Mouse (Mus musculus): ENCODE measurements around the gene Sppl2b. TPM values are rescaled to one million over a fixed set of nuclear protein-coding genes. Genes with fewer than 3 reads are reported as not detected.

The Sppl2b gene
- total and polyA plus RNA-seq, 2 experiments from 2014 or later: 78.6 to 132 TPM

GRCm38 (mm10) chr10:80857386-80857785 lies 2.3 kb downstream of the Sppl2b start:
- H3K27me3 ChIP-seq (ENCODE audit: insufficient read depth, low read length): no peaks in the 10 kb centered on the region
- H3K4me3 ChIP-seq (ENCODE audit: low read depth, low read length): no peak overlapping the region
- no peak for ATAC-seq (ENCODE audit: low FRiP score)
- peaks cover 19% of the 10 kb centered on the region for H3K36me3 ChIP-seq (ENCODE audit: insufficient read depth, low read length)
- DNase-seq (ENCODE audit: low spot score): peak; percentile 53
- no peak overlapping the region; the same call in 1 of the 2 replicates for H3K4me2 ChIP-seq (ENCODE audit: low read depth, low read length, poor library complexity, severe bottlenecking)
- H3K9ac ChIP-seq (replicated peaks; ENCODE audit: low read length, poor library complexity, severe bottlenecking): no peak overlapping the region
- H3K27ac ChIP-seq (ENCODE audit: low read depth, low read length): no peak overlapping the region
- 37% methylated on average over 8 of the region's 8 CpGs for WGBS
- H3K9me3 ChIP-seq (ENCODE audit: low read length): no peaks in the 10 kb centered on the region
- H3K4me1 ChIP-seq (ENCODE audit: insufficient read depth, low read length): peaks cover 19% of the 10 kb centered on the region
- no peak for TF ChIP-seq CTCF (IDR thresholded peaks at IDR 0.05)

GRCm38 (mm10) chr10:80857848-80858247 lies 2.8 kb downstream of the Sppl2b start:
- no peaks in the 10 kb centered on the region for H3K27me3 ChIP-seq (ENCODE audit: insufficient read depth, low read length)
- no peak for TF ChIP-seq CTCF (IDR thresholded peaks at IDR 0.05)
- no peak overlapping the region for H3K4me2 ChIP-seq (ENCODE audit: low read depth, low read length, poor library complexity, severe bottlenecking)
- DNase-seq (ENCODE audit: low spot score) (no peak), ATAC-seq (ENCODE audit: low FRiP score) (no peak)
- peak overlapping the region; percentile 51; the same call in 1 of the 2 replicates for H3K27ac ChIP-seq (ENCODE audit: low read depth, low read length)
- H3K4me3 ChIP-seq (ENCODE audit: low read depth, low read length): no peak overlapping the region
- H3K36me3 ChIP-seq (ENCODE audit: insufficient read depth, low read length): peaks cover 21% of the 10 kb centered on the region
- H3K4me1 ChIP-seq (ENCODE audit: insufficient read depth, low read length): peaks cover 19% of the 10 kb centered on the region
- 70% methylated on average over 3 of the region's 3 CpGs for WGBS
- no peak overlapping the region for H3K9ac ChIP-seq (replicated peaks; ENCODE audit: low read length, poor library complexity, severe bottlenecking)
- H3K9me3 ChIP-seq (ENCODE audit: low read length): no peaks in the 10 kb centered on the region

GRCm38 (mm10) chr10:80858350-80858935 lies 3.4 kb downstream of the Sppl2b start:
- Histone ChIP-seq H3K4me1 (ENCODE audit: insufficient read depth, low read length) (peaks cover 19% of the 10 kb centered on the region), H3K4me3 (ENCODE audit: low read depth, low read length) (no peak overlapping the region), H3K4me2 (ENCODE audit: low read depth, low read length, poor library complexity, severe bottlenecking) (no peak overlapping the region), H3K9me3 (ENCODE audit: low read length) (no peaks in the 10 kb centered on the region), H3K36me3 (ENCODE audit: insufficient read depth, low read length) (peaks cover 21% of the 10 kb centered on the region), H3K27ac (ENCODE audit: low read depth, low read length) (no peak overlapping the region), H3K27me3 (ENCODE audit: insufficient read depth, low read length) (no peaks in the 10 kb centered on the region), H3K9ac (replicated peaks; ENCODE audit: low read length, poor library complexity, severe bottlenecking) (no peak overlapping the region)
- TF ChIP-seq CTCF (IDR thresholded peaks at IDR 0.05): no peak
- 87% methylated on average over 7 of the region's 7 CpGs for WGBS
- ATAC-seq (ENCODE audit: low FRiP score) (no peak), DNase-seq (ENCODE audit: low spot score) (no peak)

- no peak for TF ChIP-seq CTCF (IDR thresholded peaks at IDR 0.05)
- Histone ChIP-seq H3K9me3 (ENCODE audit: low read length) (no peaks in the 10 kb centered on the region), H3K27ac (ENCODE audit: low read depth, low read length) (no peak overlapping the region), H3K36me3 (ENCODE audit: insufficient read depth, low read length) (peaks cover 55% of the 10 kb centered on the region), H3K4me3 (ENCODE audit: low read depth, low read length) (no peak overlapping the region), H3K9ac (replicated peaks; ENCODE audit: low read length, poor library complexity, severe bottlenecking) (no peak overlapping the region), H3K4me1 (ENCODE audit: insufficient read depth, low read length) (no peaks in the 10 kb centered on the region), H3K4me2 (ENCODE audit: low read depth, low read length, poor library complexity, severe bottlenecking) (no peak overlapping the region), H3K27me3 (ENCODE audit: insufficient read depth, low read length) (no peaks in the 10 kb centered on the region)
- DNase-seq (ENCODE audit: low spot score) (no peak), ATAC-seq (ENCODE audit: low FRiP score) (no peak)
- WGBS: 94% methylated on average over 5 of the region's 5 CpGs
These were observed 7.2 kb downstream of the Sppl2b start for GRCm38 (mm10) chr10:80862305-80862704.

GRCm38 (mm10) chr10:80864446-80864845 lies 9.4 kb downstream of the Sppl2b start:
- peak; percentile 19 for DNase-seq (ENCODE audit: low spot score)
- peaks cover 67% of the 10 kb centered on the region for H3K36me3 ChIP-seq (ENCODE audit: insufficient read depth, low read length)
- no peaks in the 10 kb centered on the region for H3K9me3 ChIP-seq (ENCODE audit: low read length)
- H3K27me3 ChIP-seq (ENCODE audit: insufficient read depth, low read length): no peaks in the 10 kb centered on the region
- no peak overlapping the region for H3K4me3 ChIP-seq (ENCODE audit: low read depth, low read length)
- 83% methylated on average over 16 of the region's 16 CpGs for WGBS
- ATAC-seq (ENCODE audit: low FRiP score): no peak
- H3K4me2 ChIP-seq (ENCODE audit: low read depth, low read length, poor library complexity, severe bottlenecking): no peak overlapping the region
- H3K9ac ChIP-seq (replicated peaks; ENCODE audit: low read length, poor library complexity, severe bottlenecking): no peak overlapping the region
- no peak overlapping the region for H3K27ac ChIP-seq (ENCODE audit: low read depth, low read length)
- no peaks in the 10 kb centered on the region for H3K4me1 ChIP-seq (ENCODE audit: insufficient read depth, low read length)
- TF ChIP-seq CTCF (IDR thresholded peaks at IDR 0.05): no peak

- H3K4me2 ChIP-seq (ENCODE audit: low read depth, low read length, poor library complexity, severe bottlenecking): no peak overlapping the region
- no peak for TF ChIP-seq CTCF (IDR thresholded peaks at IDR 0.05)
- ATAC-seq (ENCODE audit: low FRiP score) (no peak), DNase-seq (ENCODE audit: low spot score) (no peak)
- H3K9me3 ChIP-seq (ENCODE audit: low read length): no peaks in the 10 kb centered on the region
- no peak overlapping the region for H3K27ac ChIP-seq (ENCODE audit: low read depth, low read length)
- no peak overlapping the region for H3K4me3 ChIP-seq (ENCODE audit: low read depth, low read length)
- peaks cover 25% of the 10 kb centered on the region for H3K36me3 ChIP-seq (ENCODE audit: insufficient read depth, low read length)
- WGBS: 83% methylated on average over 2 of the region's 6 CpGs
- H3K9ac ChIP-seq (replicated peaks; ENCODE audit: low read length, poor library complexity, severe bottlenecking): no peak overlapping the region
- no peaks in the 10 kb centered on the region for H3K27me3 ChIP-seq (ENCODE audit: insufficient read depth, low read length)
- H3K4me1 ChIP-seq (ENCODE audit: insufficient read depth, low read length): no peaks in the 10 kb centered on the region
These were observed 15.9 kb downstream of the Sppl2b start for GRCm38 (mm10) chr10:80870993-80871392.
